Mouse (Mus musculus): ENCODE data around the gene Anp32e. TPM values are rescaled to one million over a fixed set of nuclear protein-coding genes. Genes with fewer than 3 reads are reported as not detected.

Gene Anp32e
- polyA plus RNA-seq, 1 experiment: 89.1 TPM

DNA sequence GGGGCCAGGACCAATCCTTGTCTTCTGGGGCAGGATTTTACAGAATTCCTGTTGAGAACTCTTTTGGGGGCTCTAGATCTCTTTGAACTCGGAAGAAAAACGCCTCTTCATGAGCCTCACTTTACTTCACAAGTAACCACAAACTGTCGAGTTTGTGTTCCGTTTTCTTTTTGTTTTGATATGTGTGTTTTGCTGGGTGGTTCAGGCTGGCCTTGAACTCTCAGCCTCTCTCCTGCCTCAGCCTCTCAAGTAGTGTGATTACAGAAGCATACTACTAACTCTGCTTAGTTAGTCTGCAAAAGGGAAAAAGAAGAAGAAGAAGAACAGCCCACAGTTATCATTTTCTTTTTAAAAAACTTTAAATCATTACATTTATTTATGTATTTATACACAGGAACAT lies 4.9 kb upstream of the Anp32e start:
- Histone ChIP-seq H3K36me3 (ENCODE audit: control insufficient read depth, insufficient read depth, low read length) (no peaks in the 10 kb centered on the region), H3K4me3 (ENCODE audit: control insufficient read depth, insufficient read depth, low read length) (no peak overlapping the region), H3K4me1 (replicated peaks; ENCODE audit: control insufficient read depth, insufficient read depth, low read length) (peaks cover 33% of the 10 kb centered on the region), H3K27ac (ENCODE audit: control insufficient read depth, insufficient read depth, low read length) (peak overlapping the region; percentile 91), H3K27me3 (ENCODE audit: control insufficient read depth, insufficient read depth, low read length) (no peaks in the 10 kb centered on the region)
- DNase-seq: no peak
- TF ChIP-seq POLR2A (IDR thresholded peaks at IDR 0.05; ENCODE audit: control insufficient read depth, extremely low read depth, insufficient read depth, low read length, poor library complexity) (no peak), CTCF (IDR thresholded peaks at IDR 0.05; ENCODE audit: borderline replicate concordance, control insufficient read depth, extremely low read depth, insufficient read depth, low read length, poor library complexity) (no peak)
- 3% methylated on average over 4 of the region's 4 CpGs for WGBS

DNA sequence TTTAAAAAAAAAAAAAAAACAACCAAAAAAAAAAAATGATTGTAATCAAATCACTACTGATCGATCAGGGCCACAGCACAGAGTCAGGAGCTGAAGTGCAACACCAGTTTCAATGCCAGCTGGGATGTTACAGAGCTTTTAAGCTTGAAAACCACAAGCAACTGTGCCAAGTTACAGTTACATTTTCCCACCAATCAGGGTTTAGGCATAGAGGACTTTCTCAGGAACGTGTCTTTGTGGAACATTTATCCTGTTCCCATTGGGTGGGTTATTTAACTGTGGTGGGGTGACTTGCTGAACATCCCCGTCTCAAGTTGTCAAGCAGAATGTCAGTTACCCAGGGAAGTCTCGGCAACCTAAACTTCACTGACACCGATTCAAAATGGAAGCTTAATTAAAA lies 4.0 kb upstream of the Anp32e start:
- no peak for TF ChIP-seq CTCF (IDR thresholded peaks at IDR 0.05; ENCODE audit: borderline replicate concordance, control insufficient read depth, extremely low read depth, insufficient read depth, low read length, poor library complexity)
- no peak for DNase-seq
- H3K27me3 ChIP-seq (ENCODE audit: control insufficient read depth, insufficient read depth, low read length): no peaks in the 10 kb centered on the region
- peak overlapping the region; percentile 95 for H3K27ac ChIP-seq (ENCODE audit: control insufficient read depth, insufficient read depth, low read length)
- 3% methylated on average over 5 of the region's 5 CpGs for WGBS
- H3K4me3 ChIP-seq (ENCODE audit: control insufficient read depth, insufficient read depth, low read length): no peak overlapping the region
- no peaks in the 10 kb centered on the region for H3K36me3 ChIP-seq (ENCODE audit: control insufficient read depth, insufficient read depth, low read length)
- H3K4me1 ChIP-seq (replicated peaks; ENCODE audit: control insufficient read depth, insufficient read depth, low read length): peaks cover 33% of the 10 kb centered on the region

DNA sequence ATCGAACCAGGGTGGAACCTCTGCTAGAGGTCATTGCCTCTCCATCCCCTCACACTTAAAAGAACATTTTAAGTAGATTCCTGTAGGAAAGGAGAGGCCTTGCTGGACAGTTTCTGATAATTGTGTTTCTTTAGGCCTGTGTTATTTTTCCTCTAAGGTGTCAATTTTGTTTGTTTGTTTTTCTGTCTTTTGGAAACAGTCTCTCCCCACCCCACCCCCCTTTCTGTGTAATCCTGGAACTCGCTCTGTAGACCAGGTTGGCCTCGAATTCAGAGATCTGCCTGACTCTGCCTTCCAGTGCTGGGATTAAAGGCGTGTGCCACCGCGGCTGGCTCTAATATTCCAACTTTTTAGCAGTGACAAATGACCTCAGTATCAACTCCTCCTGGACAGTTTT lies 787 bp upstream of the Anp32e start:
- Histone ChIP-seq H3K27me3 (ENCODE audit: control insufficient read depth, insufficient read depth, low read length) (no peaks in the 10 kb centered on the region), H3K4me3 (ENCODE audit: control insufficient read depth, insufficient read depth, low read length) (peak overlapping the region; percentile 50), H3K27ac (ENCODE audit: control insufficient read depth, insufficient read depth, low read length) (peak overlapping the region; percentile 99), H3K36me3 (ENCODE audit: control insufficient read depth, insufficient read depth, low read length) (no peaks in the 10 kb centered on the region; the same call in 1 of the 2 replicates), H3K4me1 (replicated peaks; ENCODE audit: control insufficient read depth, insufficient read depth, low read length) (peaks cover 39% of the 10 kb centered on the region)
- no peak for DNase-seq
- WGBS: 47% methylated on average over 6 of the region's 6 CpGs
- no peak for TF ChIP-seq CTCF (IDR thresholded peaks at IDR 0.05; ENCODE audit: borderline replicate concordance, control insufficient read depth, extremely low read depth, insufficient read depth, low read length, poor library complexity)
- no peak for TF ChIP-seq POLR2A (IDR thresholded peaks at IDR 0.05; ENCODE audit: control insufficient read depth, extremely low read depth, insufficient read depth, low read length, poor library complexity)

DNA sequence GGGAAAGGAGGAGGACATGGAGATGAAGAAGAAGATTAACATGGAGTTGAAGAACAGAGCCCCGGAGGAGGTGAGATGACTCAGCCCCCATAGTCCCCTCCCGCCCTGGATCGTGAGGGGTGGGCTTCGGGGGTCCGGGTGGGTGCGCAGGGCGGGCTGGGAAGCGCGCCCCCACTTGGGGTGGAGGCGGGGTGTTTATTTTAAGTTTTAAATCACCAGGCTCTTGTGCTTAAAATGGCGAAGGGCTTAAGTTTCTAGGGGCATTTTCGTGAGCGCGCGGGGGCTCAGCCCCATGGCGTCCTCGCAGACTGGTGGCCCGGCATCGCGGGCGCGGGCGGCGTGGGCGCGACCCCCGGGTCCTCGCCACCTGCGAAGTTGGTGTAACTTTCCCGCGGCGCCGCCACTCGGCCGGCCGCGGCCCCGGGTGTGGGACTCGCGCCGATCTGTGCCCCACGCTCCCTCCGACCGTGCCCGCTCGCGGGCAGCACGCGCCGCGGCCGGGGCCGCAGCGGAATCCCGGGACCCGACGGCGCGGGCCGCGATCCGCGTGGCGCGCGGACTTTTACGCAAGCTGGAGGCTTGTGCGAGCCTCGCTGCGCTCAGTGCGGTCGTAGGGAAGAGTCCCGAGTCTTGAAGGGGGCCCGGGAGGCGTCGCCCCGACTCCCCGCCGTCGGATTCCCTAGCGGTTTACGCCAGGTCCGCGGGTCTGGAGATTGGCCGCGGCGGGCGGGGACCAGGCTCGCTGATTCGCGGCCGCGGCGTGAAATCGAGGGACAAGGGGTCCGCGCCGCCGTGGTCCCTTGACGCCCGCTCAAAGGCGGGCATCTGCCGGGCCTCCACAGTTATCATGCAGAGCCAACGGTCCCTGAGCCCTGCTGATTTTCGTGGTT lies 780 bp downstream of the Anp32e start:
- peak overlapping the region; percentile 80 for H3K27ac ChIP-seq (ENCODE audit: control insufficient read depth, insufficient read depth, low read length)
- DNase-seq: peak; percentile 51
- H3K36me3 ChIP-seq (ENCODE audit: control insufficient read depth, insufficient read depth, low read length): peaks cover 13% of the 10 kb centered on the region
- peak overlapping the region; percentile 93 for H3K4me3 ChIP-seq (ENCODE audit: control insufficient read depth, insufficient read depth, low read length)
- no peaks in the 10 kb centered on the region for H3K27me3 ChIP-seq (ENCODE audit: control insufficient read depth, insufficient read depth, low read length)
- peaks cover 29% of the 10 kb centered on the region for H3K4me1 ChIP-seq (replicated peaks; ENCODE audit: control insufficient read depth, insufficient read depth, low read length)
- under 1% methylated on average over 105 of the region's 105 CpGs for WGBS
- TF ChIP-seq CTCF (IDR thresholded peaks at IDR 0.05; ENCODE audit: borderline replicate concordance, control insufficient read depth, extremely low read depth, insufficient read depth, low read length, poor library complexity): no peak
- no peak for TF ChIP-seq POLR2A (IDR thresholded peaks at IDR 0.05; ENCODE audit: control insufficient read depth, extremely low read depth, insufficient read depth, low read length, poor library complexity)

DNA sequence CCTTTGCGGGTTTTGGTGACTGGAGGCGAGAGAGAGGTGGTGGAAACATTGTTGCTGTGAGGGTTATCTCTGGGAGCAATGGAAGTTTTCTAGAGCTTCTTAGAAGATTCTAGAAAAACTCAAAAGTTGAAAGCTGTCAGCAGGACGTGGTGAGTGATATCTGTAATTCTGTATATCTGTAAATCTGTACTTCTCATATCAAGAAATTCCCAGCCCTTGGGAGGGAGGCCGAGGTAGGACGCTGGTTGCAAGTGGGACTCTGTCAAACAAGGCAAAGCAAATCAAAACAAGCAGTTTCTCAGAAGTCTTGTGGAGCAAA lies 1.4 kb downstream of the Anp32e start:
- peak overlapping the region; percentile 80 for H3K27ac ChIP-seq (ENCODE audit: control insufficient read depth, insufficient read depth, low read length)
- no peak for TF ChIP-seq POLR2A (IDR thresholded peaks at IDR 0.05; ENCODE audit: control insufficient read depth, extremely low read depth, insufficient read depth, low read length, poor library complexity)
- TF ChIP-seq CTCF (IDR thresholded peaks at IDR 0.05; ENCODE audit: borderline replicate concordance, control insufficient read depth, extremely low read depth, insufficient read depth, low read length, poor library complexity): no peak

DNA sequence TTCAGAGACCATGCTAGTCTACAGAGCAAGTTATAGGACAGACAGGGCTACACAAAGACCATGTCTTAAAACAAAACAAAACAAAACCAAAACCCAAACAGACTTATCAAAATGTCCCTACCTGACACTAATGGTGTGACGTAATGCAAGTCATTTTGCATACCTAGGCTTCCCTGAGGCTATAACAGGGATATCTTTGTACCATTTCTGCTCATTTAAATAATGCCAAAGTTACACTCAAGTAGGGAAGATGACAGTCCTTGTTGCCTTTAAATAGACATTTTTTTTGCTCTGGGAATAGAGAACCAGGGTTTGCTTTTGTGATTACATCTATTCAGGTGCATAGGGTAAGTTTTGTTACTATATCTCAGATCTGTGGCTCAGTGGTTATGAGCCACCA lies 2.4 kb downstream of the Anp32e start:
- DNase-seq: no peak
- WGBS: 56% methylated on average over 1 of the region's 1 CpGs
- H3K27ac ChIP-seq (ENCODE audit: control insufficient read depth, insufficient read depth, low read length): no peak overlapping the region
- TF ChIP-seq POLR2A (IDR thresholded peaks at IDR 0.05; ENCODE audit: control insufficient read depth, extremely low read depth, insufficient read depth, low read length, poor library complexity) (no peak), CTCF (IDR thresholded peaks at IDR 0.05; ENCODE audit: borderline replicate concordance, control insufficient read depth, extremely low read depth, insufficient read depth, low read length, poor library complexity) (no peak)
- no peak overlapping the region for H3K4me3 ChIP-seq (ENCODE audit: control insufficient read depth, insufficient read depth, low read length)
- no peaks in the 10 kb centered on the region for H3K27me3 ChIP-seq (ENCODE audit: control insufficient read depth, insufficient read depth, low read length)
- peaks cover 16% of the 10 kb centered on the region for H3K4me1 ChIP-seq (replicated peaks; ENCODE audit: control insufficient read depth, insufficient read depth, low read length)
- H3K36me3 ChIP-seq (ENCODE audit: control insufficient read depth, insufficient read depth, low read length): peaks cover 20% of the 10 kb centered on the region

More for the DNA sequence above, 1.4 kb downstream of the Anp32e start:
- no peak for DNase-seq
- H3K4me3 ChIP-seq (ENCODE audit: control insufficient read depth, insufficient read depth, low read length): peak overlapping the region; percentile 93
- peaks cover 17% of the 10 kb centered on the region for H3K36me3 ChIP-seq (ENCODE audit: control insufficient read depth, insufficient read depth, low read length)
- H3K4me1 ChIP-seq (replicated peaks; ENCODE audit: control insufficient read depth, insufficient read depth, low read length): peaks cover 24% of the 10 kb centered on the region
- no peaks in the 10 kb centered on the region for H3K27me3 ChIP-seq (ENCODE audit: control insufficient read depth, insufficient read depth, low read length)
- WGBS: 1% methylated on average over 5 of the region's 5 CpGs

Data from thymus, adult 2 months (tissue).